Mouse (Mus musculus) duodenum, adult 2 months (tissue): ENCODE data around the gene Nkpd1. TPM values are rescaled to one million over a fixed set of nuclear protein-coding genes. Genes with fewer than 3 reads are reported as not detected.

Experiments used
- polyA plus RNA-seq: library from polyadenylated mRNA; depleted of rRNA; stranded (reverse); fragments of >200 nt; gene quantifications from 2 replicates; pipeline ENCODE4 v1.2.3, GENCODE M21; 2012; ENCODE audit warnings: low replicate concordance; rRNA removed

Nkpd1 gene
- polyA plus RNA-seq: 0.15 and 0.18 TPM in 2 replicates

DNA sequence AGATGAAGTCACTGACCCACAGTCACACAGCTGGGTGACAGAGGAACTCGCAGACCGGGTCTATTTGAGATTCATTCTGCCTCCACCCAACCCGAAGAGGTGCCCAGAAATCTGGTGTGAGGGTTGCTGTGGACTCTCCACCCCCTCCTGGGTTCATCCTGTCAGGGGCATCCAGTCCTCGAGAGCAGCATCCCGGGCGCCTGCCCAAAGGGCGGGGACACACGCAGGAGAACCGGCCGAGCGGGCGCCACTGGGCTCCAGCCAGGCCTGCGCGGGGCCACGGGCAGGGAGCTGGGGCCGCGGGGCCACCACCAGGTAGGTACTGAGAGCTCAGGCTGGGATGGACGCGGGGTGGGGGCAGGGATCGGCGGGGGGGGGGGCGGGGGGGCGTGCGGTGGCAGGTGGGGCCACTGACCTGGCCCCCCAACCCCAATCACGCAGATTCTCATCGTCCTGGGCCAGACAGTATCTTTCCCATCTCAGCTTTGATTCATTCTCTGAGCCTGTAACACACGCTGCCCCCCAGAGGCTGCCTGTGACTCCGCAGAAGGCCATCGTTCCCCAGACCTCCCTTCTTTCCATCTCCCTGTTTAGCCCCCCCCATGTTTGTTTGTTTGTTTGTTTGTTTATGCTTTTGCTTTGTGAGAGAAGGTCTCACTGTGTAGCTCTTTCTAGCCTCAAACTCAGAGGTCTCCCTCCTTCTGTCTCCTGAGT is at the start of gene Nkpd1:
TSS of gene Nkpd1 (plus strand) at position 187 of the 714 bp plus-strand sequence.

DNA sequence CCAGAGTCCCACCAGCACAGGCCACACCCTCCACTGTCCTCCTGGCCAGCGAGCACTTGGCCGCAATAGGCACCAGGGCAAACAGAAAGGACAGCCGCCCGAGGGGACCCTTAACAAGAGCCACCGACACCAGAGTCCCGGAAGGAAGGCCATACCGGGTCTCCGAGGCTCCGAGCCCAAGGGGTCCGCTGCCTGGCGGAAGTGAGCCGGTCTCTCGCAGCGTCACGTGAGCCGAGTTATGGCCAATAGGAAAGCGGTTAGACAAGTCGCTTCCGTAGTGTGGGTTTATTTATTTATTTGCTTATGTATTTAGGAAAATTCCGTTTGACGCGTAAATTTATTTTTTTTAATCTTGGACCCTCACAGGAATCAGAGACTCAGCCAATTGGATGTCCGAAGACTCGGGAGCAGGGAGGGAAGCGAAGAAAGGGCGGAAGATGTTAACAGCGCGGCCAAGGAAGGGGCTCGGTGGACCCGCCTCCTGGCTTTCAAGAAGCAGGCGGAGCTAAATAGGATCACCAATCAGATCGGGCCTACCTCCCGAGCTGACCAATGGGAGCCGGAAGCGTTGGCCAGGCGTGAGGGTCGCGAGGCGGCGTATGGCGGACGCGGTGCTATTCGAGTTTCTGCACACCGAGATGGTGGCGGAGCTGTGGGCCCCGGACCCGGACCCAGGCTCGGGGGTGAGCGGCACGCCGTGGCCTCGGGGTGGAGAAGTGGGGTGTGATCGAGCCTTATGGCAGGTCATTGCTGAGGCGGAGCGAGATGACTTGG is 9.3 kb upstream of the Nkpd1 start, which contains the start of the genes Bloc1s3 and Trappc6a:
TSS of gene Bloc1s3 (minus strand) at position 218 of the 774 bp plus-strand sequence.
TSS of gene Trappc6a (plus strand) at position 246 of the 774 bp plus-strand sequence.

DNA sequence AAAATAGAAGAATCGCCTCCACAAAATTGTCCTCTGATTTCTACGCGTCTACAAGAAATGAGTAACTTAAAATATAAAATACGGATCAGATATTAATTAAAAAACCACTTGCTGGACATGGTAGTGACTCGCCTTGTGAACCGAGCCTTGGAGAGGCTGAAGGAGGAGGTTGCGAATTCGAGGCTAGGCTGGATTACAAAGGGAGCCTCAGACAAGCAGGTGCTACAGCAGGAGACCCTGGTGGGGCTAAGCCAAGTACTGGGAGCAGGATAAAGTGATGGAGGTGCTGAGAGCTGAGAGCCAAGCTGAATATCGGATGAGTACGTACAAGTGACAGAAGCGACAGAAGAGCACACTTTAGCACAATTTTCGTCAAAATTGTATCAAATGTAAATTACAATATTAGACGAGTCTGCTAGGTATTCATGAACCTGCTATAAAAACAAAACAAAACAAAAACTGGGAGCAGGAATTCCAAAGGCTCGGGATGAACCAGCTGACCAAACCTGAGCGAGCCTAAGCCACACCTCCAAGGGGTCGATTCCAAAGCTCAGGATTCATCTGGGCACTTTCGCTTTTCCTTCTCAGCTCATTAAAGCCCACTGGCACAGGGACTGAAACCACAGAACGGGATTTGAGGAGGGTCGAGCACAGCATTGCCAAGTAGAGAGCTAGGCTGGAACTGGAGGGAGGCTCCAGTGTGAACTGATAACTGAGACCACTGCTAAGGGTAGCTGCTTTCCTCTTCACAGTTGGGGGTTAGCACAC is 45.2 kb downstream of the Nkpd1 start, which contains the start of gene Ppp1r37:
TSS of gene Ppp1r37 (minus strand) at position 434 of the 768 bp plus-strand sequence.

Other genes with a start within 250 kb of the Nkpd1 start
- 436 and 468 TPM in 2 replicates for gene Vasp, start 246.0 kb upstream of the Nkpd1 start, polyA plus RNA-seq
- 1.4 and 23.4 TPM in 2 replicates for gene Ppm1n, start 237.8 kb upstream of the Nkpd1 start, polyA plus RNA-seq
- gene Rtn2, start 235.2 kb upstream of the Nkpd1 start, polyA plus RNA-seq: 13.4 and 16.6 TPM in 2 replicates
- gene Fosb, start 207.8 kb upstream of the Nkpd1 start, polyA plus RNA-seq: 0.99 and 6.4 TPM in 2 replicates
- 14.9 and 16.2 TPM in 2 replicates for gene Ercc1, start 173.1 kb upstream of the Nkpd1 start, polyA plus RNA-seq
- gene Cd3eap, start 158.4 kb upstream of the Nkpd1 start, polyA plus RNA-seq: 1.9 and 5.3 TPM in 2 replicates
- 7.7 and 8.8 TPM in 2 replicates for gene Ppp1r13l, start 158.1 kb upstream of the Nkpd1 start, polyA plus RNA-seq
- gene Ercc2, start 135.8 kb upstream of the Nkpd1 start, polyA plus RNA-seq: 37.5 and 41.5 TPM in 2 replicates
- 1.2 and 2.1 TPM in 2 replicates for gene Klc3, start 113.7 kb upstream of the Nkpd1 start, polyA plus RNA-seq
- 51.7 and 59.9 TPM in 2 replicates for gene Ckm, start 113.1 kb upstream of the Nkpd1 start, polyA plus RNA-seq
- 15.0 and 33.5 TPM in 2 replicates for gene Mark4, start 59.0 kb upstream of the Nkpd1 start, polyA plus RNA-seq
- gene Exoc3l2, start 54.5 kb upstream of the Nkpd1 start, polyA plus RNA-seq: 5.1 and 11.1 TPM in 2 replicates
- 10.5 and 31.4 TPM in 2 replicates for gene Bloc1s3, start 9.5 kb upstream of the Nkpd1 start, polyA plus RNA-seq
- gene Trappc6a, start 9.4 kb upstream of the Nkpd1 start, polyA plus RNA-seq: 159 and 195 TPM in 2 replicates
- gene Ppp1r37, start 45.2 kb downstream of the Nkpd1 start, polyA plus RNA-seq: 99.5 and 166 TPM in 2 replicates
- gene Zfp296, start 59.4 kb downstream of the Nkpd1 start, polyA plus RNA-seq: 3.9 and 4.8 TPM in 2 replicates
- gene Gemin7, start 59.8 kb downstream of the Nkpd1 start, polyA plus RNA-seq: 94.7 and 164 TPM in 2 replicates
- 168 and 347 TPM in 2 replicates for gene Clasrp, start 86.6 kb downstream of the Nkpd1 start, polyA plus RNA-seq
- gene Relb, start 111.6 kb downstream of the Nkpd1 start, polyA plus RNA-seq: 41.9 and 115 TPM in 2 replicates
- gene Clptm1, start 147.2 kb downstream of the Nkpd1 start, polyA plus RNA-seq: 104 and 143 TPM in 2 replicates
- 950 and 3,249 TPM in 2 replicates for gene Apoc2, start 160.1 kb downstream of the Nkpd1 start, polyA plus RNA-seq
- gene Gm44805, start 163.6 kb downstream of the Nkpd1 start, polyA plus RNA-seq: 1.4 TPM in 1 of 2 replicates, not detected in the other
- gene Apoc4, start 163.6 kb downstream of the Nkpd1 start, polyA plus RNA-seq: 0.36 and 1.9 TPM in 2 replicates
- gene Apoc1, start 174.8 kb downstream of the Nkpd1 start, polyA plus RNA-seq: 0.72 and 1.2 TPM in 2 replicates
- 286 and 462 TPM in 2 replicates for gene Apoe, start 181.3 kb downstream of the Nkpd1 start, polyA plus RNA-seq
- gene Tomm40, start 197.6 kb downstream of the Nkpd1 start, polyA plus RNA-seq: 95.8 and 122 TPM in 2 replicates
- gene Nectin2, start 232.6 kb downstream of the Nkpd1 start, polyA plus RNA-seq: 232 and 247 TPM in 2 replicates